Mouse (Mus musculus) kidney, adult 9 months (tissue): ENCODE measurements at regions not wholly inside any gene's neighbourhood (a gene's known extent, or its start where the extent isn't known, plus 50 kb on each side); places are given as distances from the start of the nearest gene placed in this dataset.
"Not testable (repeated sequence)": the region's sequence is repeated elsewhere in the genome, so short reads cannot be mapped to it uniquely, and the experiment has no call there.

Source experiments
- DNase-seq: peaks from one replicate; pipeline ENCODE4 v3.0.0; 2022

DNA sequence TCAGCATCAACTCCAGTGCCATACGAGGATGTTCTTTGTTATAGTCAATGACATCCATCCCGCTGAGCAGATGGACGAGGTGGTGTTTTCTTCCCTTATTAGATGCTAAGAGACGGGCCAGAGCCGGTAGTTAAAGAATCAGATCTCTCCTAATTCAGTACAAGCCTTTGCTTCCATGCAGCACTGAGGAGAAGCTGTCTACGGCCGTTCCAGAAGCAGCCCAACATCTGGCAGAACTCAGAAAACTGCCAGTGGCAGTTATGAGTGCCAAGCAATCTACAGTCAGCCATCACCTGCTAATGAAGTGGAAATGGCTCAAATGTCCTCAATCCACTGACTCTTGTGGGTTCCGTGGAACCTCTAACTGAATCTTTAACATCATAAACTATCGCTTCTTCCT lies 141.3 kb upstream of the Fam3c start:
- DNase-seq: no peak

- DNase-seq: peak; percentile 14
Measured at GRCm38 (mm10) chr6:22496471-22496870, 140.4 kb upstream of the Fam3c start.

- peak; percentile 51 for DNase-seq
Measured at GRCm38 (mm10) chr6:22493632-22494260, 137.7 kb upstream of the Fam3c start.

DNA sequence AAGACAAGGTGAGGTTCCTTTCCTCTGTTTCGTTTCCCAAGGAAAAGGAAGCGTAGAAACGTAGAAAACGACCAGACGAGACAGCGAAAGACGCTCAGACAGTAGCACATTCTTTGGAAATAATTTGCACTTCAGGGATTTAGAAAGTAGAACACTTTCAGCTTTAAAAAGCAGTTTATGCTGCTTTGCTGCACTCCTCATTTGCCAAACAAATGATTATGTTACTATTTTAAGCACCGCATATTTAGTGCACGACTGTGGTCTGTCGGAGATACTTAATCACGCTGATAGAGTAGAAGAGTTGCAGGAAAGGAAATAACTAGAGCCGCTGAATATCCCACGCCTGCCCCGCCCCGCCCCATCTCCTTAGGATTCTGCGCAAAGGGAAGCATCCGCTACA lies 136.9 kb upstream of the Fam3c start:
- no peak for DNase-seq

DNA sequence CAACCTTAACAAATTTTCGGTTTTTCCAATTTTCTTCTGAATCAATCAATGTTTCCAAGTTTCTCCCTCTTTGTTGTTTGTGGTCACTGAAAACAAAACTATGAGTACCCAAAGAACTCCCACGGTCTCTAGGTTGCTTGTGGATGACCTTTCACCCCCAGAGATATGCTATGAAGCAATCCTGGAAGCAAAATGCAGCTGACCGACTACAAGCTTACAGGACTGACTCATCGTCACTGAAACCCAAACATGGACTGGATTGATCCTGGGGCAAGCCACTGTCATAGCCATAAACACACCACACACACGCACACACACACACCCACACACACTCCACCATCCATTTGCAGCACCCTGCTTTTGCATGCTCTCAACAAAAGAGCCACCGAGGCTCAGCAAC lies 134.7 kb upstream of the Fam3c start:
- DNase-seq: no peak

DNA sequence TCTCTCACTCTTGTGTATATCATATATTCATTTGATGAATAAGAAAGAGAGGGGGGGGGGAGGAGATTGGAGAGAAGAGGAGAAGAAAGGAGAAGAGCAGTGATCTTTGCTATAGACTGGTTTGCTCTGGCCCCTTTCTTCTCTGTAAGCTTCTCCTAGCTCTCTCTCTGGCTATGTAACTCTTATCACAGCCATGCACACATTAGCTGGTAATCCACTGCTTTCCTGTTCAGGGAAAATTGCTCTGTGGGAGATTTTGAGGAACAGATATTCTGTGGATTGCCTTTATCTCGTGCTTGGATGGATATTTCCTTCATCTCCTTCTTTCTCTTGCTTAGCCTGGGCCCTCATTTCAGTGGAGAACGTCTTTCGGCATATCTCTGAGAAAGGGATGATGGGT lies 131.4 kb upstream of the Fam3c start:
- no peak for DNase-seq

GRCm38 (mm10) chr6:22485828-22486518 lies 129.9 kb upstream of the Fam3c start:
- no peak for DNase-seq

- not testable (repeated sequence) for DNase-seq
Measured at GRCm38 (mm10) chr6:22482257-22482656, 126.2 kb upstream of the Fam3c start.

DNA sequence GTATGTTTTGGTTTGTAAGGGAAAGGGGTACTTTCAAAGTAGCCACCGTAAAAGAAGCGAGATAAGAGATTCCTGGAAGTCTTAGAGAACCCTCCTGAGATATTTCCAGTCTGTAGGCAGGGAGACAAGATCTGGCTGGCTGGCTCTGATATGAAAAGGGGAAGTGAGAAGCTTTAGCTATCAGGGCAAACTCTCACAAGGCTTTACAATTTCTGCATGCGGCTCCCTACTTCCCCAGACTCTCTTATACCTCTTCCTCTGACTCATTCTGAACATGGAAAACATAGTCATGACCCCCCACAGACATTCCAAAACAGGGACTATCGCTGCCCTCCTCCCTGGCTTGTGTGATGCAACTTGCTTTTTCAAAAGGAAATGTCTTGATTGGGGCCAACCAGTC lies 118.6 kb upstream of the Fam3c start:
- DNase-seq: no peak

DNA sequence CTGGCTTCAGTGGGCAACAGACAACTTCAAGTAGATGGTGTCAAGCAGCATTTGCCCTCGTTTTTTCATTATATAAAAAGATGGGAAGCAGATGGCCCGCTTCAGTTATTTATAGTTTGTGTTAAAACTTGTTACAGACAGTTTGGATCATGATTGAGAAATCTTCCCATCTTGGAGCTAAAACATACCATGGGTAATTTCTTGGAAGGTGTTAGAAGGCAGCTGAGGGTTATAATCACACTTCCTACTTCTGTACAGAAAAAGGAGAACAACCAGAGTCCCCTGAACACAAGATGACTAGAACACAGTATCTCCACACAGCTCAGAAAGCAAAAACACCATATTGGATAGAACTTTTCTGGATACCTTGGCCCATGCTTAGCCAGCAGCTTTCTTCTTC lies 118.0 kb upstream of the Fam3c start:
- no peak for DNase-seq

GRCm38 (mm10) chr6:22472400-22472799 lies 116.4 kb upstream of the Fam3c start:
- DNase-seq: not testable (repeated sequence)

GRCm38 (mm10) chr6:22467334-22467993 lies 111.4 kb upstream of the Fam3c start:
- DNase-seq: no peak

GRCm38 (mm10) chr6:22465926-22466325 lies 109.9 kb upstream of the Fam3c start:
- no peak for DNase-seq

- DNase-seq: no peak
Measured at GRCm38 (mm10) chr6:22459440-22460016, 103.5 kb upstream of the Fam3c start.

DNA sequence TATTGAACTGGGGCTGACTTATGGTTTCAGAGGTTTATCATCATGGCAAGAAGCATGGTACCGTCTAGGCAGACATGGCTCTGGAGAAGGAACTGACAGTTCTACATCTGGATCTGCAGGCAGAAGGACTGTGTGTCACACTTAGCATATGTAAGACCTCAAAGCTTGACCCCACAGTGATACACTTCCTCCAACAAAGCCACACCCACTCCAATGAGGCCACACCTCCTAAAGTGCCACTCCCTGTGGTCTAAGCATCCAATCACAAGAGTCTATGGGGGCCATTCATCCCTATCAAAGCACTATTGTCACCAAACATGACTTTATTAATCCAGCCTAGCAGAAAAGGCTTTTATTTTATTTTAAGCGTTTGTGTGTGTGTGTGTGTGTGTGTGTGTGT lies 96.2 kb upstream of the Fam3c start:
- DNase-seq: no peak

- no peak for DNase-seq
Measured at GRCm38 (mm10) chr6:22450501-22450900, 94.5 kb upstream of the Fam3c start.

DNA sequence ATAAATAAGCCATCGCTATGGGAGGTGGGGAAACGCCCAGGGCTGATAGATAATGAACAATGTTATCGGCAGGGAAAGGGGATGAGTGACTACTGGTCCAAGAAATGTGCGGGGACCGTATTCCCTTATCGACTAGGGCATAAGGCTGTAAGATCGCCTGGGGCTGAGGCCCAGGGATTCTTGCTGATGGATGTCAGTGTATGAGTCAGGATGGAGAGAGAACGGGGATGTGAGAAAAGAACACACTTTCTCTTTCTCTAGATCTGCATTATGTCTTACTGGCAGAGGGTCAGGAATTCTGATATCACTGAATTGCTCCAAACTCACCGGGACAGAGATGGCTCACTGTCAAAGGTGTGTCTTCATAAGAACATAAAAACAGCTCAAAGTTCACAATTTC lies 92.9 kb upstream of the Fam3c start:
- DNase-seq: no peak

GRCm38 (mm10) chr6:22447636-22448035 lies 91.6 kb upstream of the Fam3c start:
- DNase-seq: no peak

GRCm38 (mm10) chr6:22446621-22447310 lies 90.7 kb upstream of the Fam3c start:
- DNase-seq: no peak

DNA sequence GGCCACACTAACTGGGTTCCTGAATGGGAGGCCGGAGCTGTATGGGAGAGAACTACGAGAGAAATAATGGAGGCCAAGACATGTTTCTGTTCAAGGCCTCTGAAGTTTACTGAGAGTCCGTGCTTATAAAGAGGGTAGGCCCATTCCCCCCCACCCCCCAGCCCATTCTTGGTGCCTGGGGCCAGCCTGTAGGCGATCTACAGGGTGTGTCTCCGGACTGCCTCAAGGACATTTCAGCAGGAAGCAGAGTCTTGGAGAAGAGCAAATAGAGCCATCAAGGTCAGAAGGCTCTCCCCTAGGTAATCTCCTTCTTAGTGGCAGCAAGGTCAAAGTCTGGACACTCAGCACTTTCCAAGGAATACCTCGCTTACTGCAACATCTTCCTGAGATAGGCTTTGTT lies 88.8 kb upstream of the Fam3c start:
- not testable (repeated sequence) for DNase-seq

DNA sequence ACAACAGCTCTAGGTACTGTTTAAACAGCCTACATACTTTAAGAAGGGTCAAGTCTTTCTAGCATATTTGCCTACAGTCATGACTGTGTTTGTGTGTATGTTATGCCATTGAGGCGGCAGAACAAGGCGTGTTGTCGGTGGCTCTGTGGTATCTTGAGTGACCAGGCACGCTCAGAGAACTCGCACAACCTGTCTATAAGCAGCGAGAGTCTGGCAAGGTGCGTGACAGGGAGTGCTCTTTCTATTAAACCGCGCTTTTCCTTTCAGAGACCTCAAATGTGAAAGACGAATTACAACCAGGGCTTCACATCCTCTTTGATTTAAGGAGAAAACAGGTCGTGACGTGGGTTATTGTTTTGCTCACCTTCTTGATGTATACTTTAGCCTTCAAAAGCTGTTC lies 88.2 kb upstream of the Fam3c start:
- DNase-seq: no peak

DNA sequence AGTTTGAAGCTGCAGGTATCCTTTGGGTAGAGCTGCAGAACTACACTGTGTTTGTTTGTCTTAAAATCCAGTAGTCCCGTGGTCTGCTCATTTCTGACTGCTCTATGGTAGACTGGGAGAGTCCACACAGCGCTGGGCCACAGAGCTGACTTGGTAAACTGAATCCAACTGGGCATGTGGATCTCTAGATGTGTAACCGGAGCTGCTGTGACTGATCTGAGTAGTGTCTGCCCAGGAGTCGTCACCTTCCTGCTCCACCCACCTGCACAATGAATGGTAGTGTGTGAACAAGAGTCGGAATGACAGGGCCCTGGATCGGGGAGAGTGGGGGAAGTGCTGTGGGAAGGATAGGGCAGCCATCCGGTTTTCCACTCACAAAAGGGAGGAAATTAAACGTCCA lies 87.5 kb upstream of the Fam3c start:
- DNase-seq: no peak

- no peak for DNase-seq
Measured at GRCm38 (mm10) chr6:22443170-22443569, 87.1 kb upstream of the Fam3c start.
